Mouse (Mus musculus): ENCODE results near the gene Gm17545. TPM values are rescaled to one million over a fixed set of nuclear protein-coding genes. Genes with fewer than 3 reads are reported as not detected.

Gene Gm17545
- total and polyA plus RNA-seq, 2 experiments from 2014 or later: not detected

DNA sequence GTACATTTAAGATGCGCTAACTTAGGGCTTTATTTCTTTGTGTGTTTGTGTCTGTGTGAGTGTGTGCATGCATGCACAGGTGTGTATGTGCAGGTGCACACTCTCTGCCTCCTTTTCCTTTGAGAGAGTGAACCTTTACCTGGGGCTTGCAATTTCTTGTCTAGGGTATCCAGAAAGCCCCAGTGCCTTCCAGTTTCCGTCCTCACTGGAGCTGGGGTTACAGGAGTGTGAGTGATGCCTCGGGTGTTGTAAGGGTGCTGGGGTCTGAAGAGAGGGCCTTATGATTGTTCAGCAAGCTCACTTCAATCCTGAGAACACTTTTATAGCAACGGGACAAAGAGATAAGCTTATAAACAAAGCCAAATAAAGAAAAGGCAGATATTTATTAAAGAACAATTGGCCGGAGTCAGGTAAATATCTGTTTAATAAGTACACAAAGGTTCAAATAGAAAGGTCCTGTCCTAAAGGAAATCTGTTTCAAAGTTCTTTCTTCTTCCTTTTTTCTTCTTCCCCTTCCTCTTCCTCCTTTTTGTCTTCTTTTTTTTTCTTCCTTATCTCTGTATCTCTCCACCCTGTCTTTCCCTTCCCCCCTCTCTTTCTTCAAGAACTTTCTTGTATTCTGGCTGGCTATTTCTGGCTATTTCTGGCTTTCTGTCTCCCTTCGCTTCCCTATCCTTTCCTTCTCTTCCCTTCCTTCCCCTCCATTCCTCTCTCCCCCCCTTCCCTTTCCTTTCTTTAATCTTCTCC, 43.1 kb downstream of the Gm17545 start:
- 87% methylated on average over 6 of the region's 6 CpGs for WGBS
- ATAC-seq: no peak
- peaks cover 5% of the 10 kb centered on the region; the same call in 1 of the 2 replicates for H3K36me3 ChIP-seq (ENCODE audit: insufficient read depth)
- H3K4me1 ChIP-seq (ENCODE audit: insufficient read depth): no peaks in the 10 kb centered on the region
- H3K4me2 ChIP-seq (ENCODE audit: low read depth): no peak overlapping the region
- TF ChIP-seq CTCF (IDR thresholded peaks at IDR 0.05; ENCODE audit: low read depth): no peak
- H3K9me3 ChIP-seq (ENCODE audit: low read length): no peaks in the 10 kb centered on the region
- no peak overlapping the region for H3K27ac ChIP-seq (ENCODE audit: low read depth, low read length)
- H3K27me3 ChIP-seq (ENCODE audit: insufficient read depth, low read length): no peaks in the 10 kb centered on the region
- DNase-seq: no peak
- H3K4me3 ChIP-seq (ENCODE audit: low read depth, low read length): no peak overlapping the region
- no peak overlapping the region for H3K9ac ChIP-seq

DNA sequence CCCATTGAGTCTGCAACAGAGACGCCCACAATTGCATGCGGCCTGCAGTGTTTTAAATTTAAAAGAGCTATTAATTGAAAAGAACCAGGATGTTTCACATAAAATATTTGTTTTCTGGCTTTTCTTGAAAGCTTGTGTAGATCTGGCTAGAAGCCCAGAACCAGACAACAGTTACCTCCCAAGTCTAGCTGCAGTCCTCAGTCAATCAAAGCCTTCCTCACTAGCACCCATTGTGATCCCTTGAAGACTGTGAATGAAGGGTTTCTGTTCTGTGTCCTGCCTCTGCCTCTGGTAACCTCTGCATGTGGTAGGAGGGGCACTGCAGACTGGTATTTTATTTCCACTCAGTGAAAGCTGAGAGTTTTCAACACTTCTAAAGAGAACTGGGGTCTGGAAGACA, 48.9 kb downstream of the Gm17545 start:
- Histone ChIP-seq H3K4me3 (ENCODE audit: low read depth, low read length) (no peak overlapping the region), H3K9ac (no peak overlapping the region), H3K4me1 (ENCODE audit: insufficient read depth) (no peaks in the 10 kb centered on the region), H3K36me3 (ENCODE audit: insufficient read depth) (no peaks in the 10 kb centered on the region), H3K4me2 (ENCODE audit: low read depth) (no peak overlapping the region), H3K9me3 (ENCODE audit: low read length) (no peaks in the 10 kb centered on the region), H3K27me3 (ENCODE audit: insufficient read depth, low read length) (no peaks in the 10 kb centered on the region), H3K27ac (ENCODE audit: low read depth, low read length) (no peak overlapping the region)
- 23% methylated on average over 2 of the region's 2 CpGs for WGBS
- DNase-seq (peak; percentile 6), ATAC-seq (no peak)
- TF ChIP-seq CTCF (IDR thresholded peaks at IDR 0.05; ENCODE audit: low read depth): no peak

DNA sequence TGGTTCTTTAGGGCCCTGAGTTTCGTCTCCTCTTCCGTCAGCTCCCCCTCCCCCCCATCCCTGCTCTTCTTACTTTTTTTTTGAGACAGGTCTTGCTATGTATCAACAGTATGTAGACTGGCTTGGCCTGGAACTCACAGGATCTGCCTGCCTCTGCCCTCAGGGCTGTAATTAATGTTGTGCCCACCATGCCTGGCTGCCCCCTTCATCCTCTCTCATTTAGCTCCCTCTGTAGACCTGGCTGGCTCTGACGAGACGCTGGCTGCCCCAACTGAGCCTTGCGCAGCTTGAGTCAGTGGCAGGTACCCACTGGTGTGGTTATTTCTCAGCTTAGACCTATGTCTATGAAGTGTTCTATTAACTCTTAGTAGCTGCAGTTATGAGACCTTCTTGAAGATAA, 49.5 kb downstream of the Gm17545 start:
- ATAC-seq: no peak

GRCm38 (mm10) chr9:22505574-22505973, 51.5 kb downstream of the Gm17545 start:
- WGBS: 88% methylated on average over 2 of the region's 2 CpGs
- DNase-seq: no peak
- no peak overlapping the region for H3K4me3 ChIP-seq (ENCODE audit: low read depth, low read length)

More for the DNA sequence above, 49.5 kb downstream of the Gm17545 start:
- Histone ChIP-seq H3K9me3 (ENCODE audit: low read length) (no peaks in the 10 kb centered on the region), H3K27ac (ENCODE audit: low read depth, low read length) (no peak overlapping the region), H3K4me1 (ENCODE audit: insufficient read depth) (no peaks in the 10 kb centered on the region), H3K36me3 (ENCODE audit: insufficient read depth) (no peaks in the 10 kb centered on the region), H3K9ac (no peak overlapping the region), H3K4me2 (ENCODE audit: low read depth) (no peak overlapping the region), H3K4me3 (ENCODE audit: low read depth, low read length) (no peak overlapping the region), H3K27me3 (ENCODE audit: insufficient read depth, low read length) (no peaks in the 10 kb centered on the region)
- 77% methylated on average over 5 of the region's 5 CpGs for WGBS
- DNase-seq: no peak
- no peak for TF ChIP-seq CTCF (IDR thresholded peaks at IDR 0.05; ENCODE audit: low read depth)

More at GRCm38 (mm10) chr9:22505574-22505973, 51.5 kb downstream of the Gm17545 start:
- Histone ChIP-seq H3K9ac (no peak overlapping the region), H3K27me3 (ENCODE audit: insufficient read depth, low read length) (no peaks in the 10 kb centered on the region), H3K27ac (ENCODE audit: low read depth, low read length) (no peak overlapping the region), H3K9me3 (ENCODE audit: low read length) (no peaks in the 10 kb centered on the region), H3K4me1 (ENCODE audit: insufficient read depth) (no peaks in the 10 kb centered on the region), H3K36me3 (ENCODE audit: insufficient read depth) (no peaks in the 10 kb centered on the region), H3K4me2 (ENCODE audit: low read depth) (no peak overlapping the region)
- TF ChIP-seq CTCF (IDR thresholded peaks at IDR 0.05; ENCODE audit: low read depth): no peak
- ATAC-seq: no peak

Other genes starting within 250 kb of the Gm17545 start
- 10.3 and 11.0 TPM in 2 replicates for gene Zfp809, start 228.6 kb upstream of the Gm17545 start, total RNA-seq (2014; rRNA removed)
- 3.8 and 6.8 TPM in 2 replicates for gene Zfp809, start 228.6 kb upstream of the Gm17545 start, polyA plus RNA-seq (2015; fragmentation: Nextera tagmentation; extraction: Ambion mirVana)
- gene Zfp599, start 194.4 kb upstream of the Gm17545 start, total RNA-seq (2014; rRNA removed): 7.6 and 7.9 TPM in 2 replicates
- gene Zfp599, start 194.4 kb upstream of the Gm17545 start, polyA plus RNA-seq (2015; fragmentation: Nextera tagmentation; extraction: Ambion mirVana): 4.8 and 6.0 TPM in 2 replicates
- gene Zfp810, start 146.6 kb upstream of the Gm17545 start, total RNA-seq (2014; rRNA removed): 37.1 and 51.3 TPM in 2 replicates
- gene Zfp810, start 146.6 kb upstream of the Gm17545 start, polyA plus RNA-seq (2015; fragmentation: Nextera tagmentation; extraction: Ambion mirVana): 20.1 and 27.5 TPM in 2 replicates
- gene Anln, start 65.1 kb upstream of the Gm17545 start, total RNA-seq (2014; rRNA removed): 3.5 and 6.6 TPM in 2 replicates
- 2.2 and 2.4 TPM in 2 replicates for gene Anln, start 65.1 kb upstream of the Gm17545 start, polyA plus RNA-seq (2015; fragmentation: Nextera tagmentation; extraction: Ambion mirVana)
- gene 9530077C05Rik, start 42.8 kb upstream of the Gm17545 start, total RNA-seq (2014; rRNA removed): 13.7 and 14.1 TPM in 2 replicates
- gene 9530077C05Rik, start 42.8 kb upstream of the Gm17545 start, polyA plus RNA-seq (2015; fragmentation: Nextera tagmentation; extraction: Ambion mirVana): 16.3 and 17.5 TPM in 2 replicates
- 80.2 and 85.6 TPM in 2 replicates for gene Rp9, start 15.5 kb downstream of the Gm17545 start, total RNA-seq (2014; rRNA removed)
- gene Rp9, start 15.5 kb downstream of the Gm17545 start, polyA plus RNA-seq (2015; fragmentation: Nextera tagmentation; extraction: Ambion mirVana): 80.2 and 81.2 TPM in 2 replicates
- gene Bbs9, start 21.4 kb downstream of the Gm17545 start, total RNA-seq (2014; rRNA removed): 33.8 and 35.4 TPM in 2 replicates
- 13.8 and 17.8 TPM in 2 replicates for gene Bbs9, start 21.4 kb downstream of the Gm17545 start, polyA plus RNA-seq (2015; fragmentation: Nextera tagmentation; extraction: Ambion mirVana)